Mouse (Mus musculus) kidney, embryonic 15.5 days (tissue): ENCODE measurements around the gene Nek7. TPM values are rescaled to one million over a fixed set of nuclear protein-coding genes. Genes with fewer than 3 reads are reported as not detected.

Source experiments
- polyA plus RNA-seq: library from polyadenylated mRNA; unstranded; fragments of >200 nt; fragmentation: Nextera tagmentation; extraction: Ambion mirVana; gene quantifications from 2 replicates; pipeline ENCODE4 v1.2.1, GENCODE M21; 2015

Gene Nek7
- polyA plus RNA-seq, 1 experiment from 2014 or later, result 42.7 TPM

Other genes starting within 250 kb of the Nek7 start
- 0.33 and 0.38 TPM in 2 replicates for gene Lhx9, start 228.4 kb upstream of the Nek7 start, polyA plus RNA-seq
- gene 2310009B15Rik, start 236.7 kb upstream of the Nek7 start, polyA plus RNA-seq, result 42.3 and 44.7 TPM in 2 replicates